8 mouse cellular contexts compared by ENCODE assay signal in genomic region chr17:10093437-10094107, GRCm38 (mm10).
DNase-seq lines count a peak whose midpoint lies in the region; ATAC-seq and TF ChIP-seq lines count a peak whose summit lies in the region.

No protein-coding gene starts in this region.

- H3K4me2 ChIP-seq in embryonic facial prominence, embryonic 14.5 days (ENCODE audit: low read depth, low read length), result no peak overlapping the region
- no peak overlapping the region for H3K4me2 ChIP-seq in midbrain, embryonic 16.5 days (ENCODE audit: low read length)

- DNase-seq in embryonic facial prominence, embryonic 14.5 days (ENCODE audit: low spot score), result peak; percentile 65
- no peak for DNase-seq in embryonic facial prominence, embryonic 10.5 days (ENCODE audit: low spot score)
- peak; percentile 66 for DNase-seq in brain, adult 2 months (ENCODE audit: low read depth, low spot score)
- peak; percentile 1 for DNase-seq in induced T-regulatory cell, adult 2 months (ENCODE audit: low read depth)
- peak; percentile 80 for DNase-seq in lung, postnatal 25 days (ENCODE audit: low spot score)
- peak; percentile 24 for DNase-seq in thymus, adult 2 months

- 60% methylated on average over 8 of the region's 8 CpGs for WGBS in embryonic facial prominence, embryonic 14.5 days
- WGBS in embryonic facial prominence, embryonic 10.5 days, result 74% methylated on average over 8 of the region's 8 CpGs
- WGBS in thymus, adult 2 months, result 13% methylated on average over 8 of the region's 8 CpGs
- WGBS in midbrain, embryonic 16.5 days, result 81% methylated on average over 8 of the region's 8 CpGs

- ATAC-seq in embryonic facial prominence, embryonic 14.5 days (ENCODE audit: low read depth), result no peak
- ATAC-seq in megakaryocyte-erythroid progenitor cell, adult 5-6 weeks (replicated peaks; ENCODE audit: low FRiP score, low TSS enrichment, poor library complexity, severe bottlenecking), result no peak
- ATAC-seq in midbrain, embryonic 16.5 days, result no peak

- peaks cover 8% of the 10 kb centered on the region for H3K4me1 ChIP-seq in embryonic facial prominence, embryonic 14.5 days (ENCODE audit: control insufficient read depth, insufficient read depth, low read length)
- H3K4me1 ChIP-seq in embryonic facial prominence, embryonic 10.5 days, result no peaks in the 10 kb centered on the region
- H3K4me1 ChIP-seq in thymus, adult 2 months (replicated peaks; ENCODE audit: control insufficient read depth, insufficient read depth, low read length), result peaks cover 9% of the 10 kb centered on the region
- peaks cover 2% of the 10 kb centered on the region; the same call in 1 of the 2 replicates for H3K4me1 ChIP-seq in midbrain, embryonic 16.5 days (ENCODE audit: control insufficient read depth, insufficient read depth, low read length)

- H3K9me3 ChIP-seq in embryonic facial prominence, embryonic 14.5 days (ENCODE audit: control insufficient read depth, low read length), result peaks cover 15% of the 10 kb centered on the region
- no peaks in the 10 kb centered on the region; the same call in 1 of the 2 replicates for H3K9me3 ChIP-seq in embryonic facial prominence, embryonic 10.5 days
- H3K9me3 ChIP-seq in midbrain, embryonic 16.5 days (replicated peaks; ENCODE audit: control insufficient read depth, low read length, poor library complexity, severe bottlenecking), result peaks cover 5% of the 10 kb centered on the region; the same call in 1 of the 2 replicates

- H3K27me3 ChIP-seq in embryonic facial prominence, embryonic 14.5 days (replicated peaks; ENCODE audit: control insufficient read depth, insufficient read depth, low read length), result no peaks in the 10 kb centered on the region
- no peaks in the 10 kb centered on the region for H3K27me3 ChIP-seq in embryonic facial prominence, embryonic 10.5 days (replicated peaks; ENCODE audit: low read depth, poor library complexity, severe bottlenecking)
- H3K27me3 ChIP-seq in thymus, adult 2 months (ENCODE audit: control insufficient read depth, insufficient read depth, low read length), result no peaks in the 10 kb centered on the region
- H3K27me3 ChIP-seq in midbrain, embryonic 16.5 days (ENCODE audit: control insufficient read depth, insufficient read depth, low read depth, low read length), result no peaks in the 10 kb centered on the region

- no peak overlapping the region for H3K4me3 ChIP-seq in embryonic facial prominence, embryonic 14.5 days (ENCODE audit: low read depth, low read length)
- no peak overlapping the region for H3K4me3 ChIP-seq in embryonic facial prominence, embryonic 10.5 days
- no peak overlapping the region for H3K4me3 ChIP-seq in thymus, adult 2 months (ENCODE audit: control insufficient read depth, insufficient read depth, low read length)
- no peak overlapping the region for H3K4me3 ChIP-seq in midbrain, embryonic 16.5 days (ENCODE audit: low read depth, low read length)

- TF ChIP-seq CTCF in thymus, adult 2 months (IDR thresholded peaks at IDR 0.05; ENCODE audit: borderline replicate concordance, control insufficient read depth, extremely low read depth, insufficient read depth, low read length, poor library complexity), result no peak

- H3K36me3 ChIP-seq in embryonic facial prominence, embryonic 14.5 days (ENCODE audit: control insufficient read depth, insufficient read depth, low read length), result no peaks in the 10 kb centered on the region
- H3K36me3 ChIP-seq in embryonic facial prominence, embryonic 10.5 days (replicated peaks), result no peaks in the 10 kb centered on the region
- H3K36me3 ChIP-seq in thymus, adult 2 months (ENCODE audit: control insufficient read depth, insufficient read depth, low read length), result no peaks in the 10 kb centered on the region
- no peaks in the 10 kb centered on the region for H3K36me3 ChIP-seq in midbrain, embryonic 16.5 days (ENCODE audit: control insufficient read depth, insufficient read depth, low read length)

- no peak overlapping the region for H3K27ac ChIP-seq in embryonic facial prominence, embryonic 14.5 days (replicated peaks; ENCODE audit: low read depth, low read length)
- H3K27ac ChIP-seq in embryonic facial prominence, embryonic 10.5 days (replicated peaks), result no peak overlapping the region
- no peak overlapping the region for H3K27ac ChIP-seq in thymus, adult 2 months (ENCODE audit: control insufficient read depth, insufficient read depth, low read length)
- H3K27ac ChIP-seq in midbrain, embryonic 16.5 days (ENCODE audit: low read length), result no peak overlapping the region

- no peak for TF ChIP-seq POLR2A in thymus, adult 2 months (IDR thresholded peaks at IDR 0.05; ENCODE audit: control insufficient read depth, extremely low read depth, insufficient read depth, low read length, poor library complexity)

- H3K9ac ChIP-seq in embryonic facial prominence, embryonic 14.5 days (ENCODE audit: low read depth, low read length), result no peak overlapping the region
- no peak overlapping the region for H3K9ac ChIP-seq in midbrain, embryonic 16.5 days (ENCODE audit: low read depth, low read length)
